Mouse (Mus musculus): ENCODE data around the gene Dnajb2.

Gene Dnajb2

DNA sequence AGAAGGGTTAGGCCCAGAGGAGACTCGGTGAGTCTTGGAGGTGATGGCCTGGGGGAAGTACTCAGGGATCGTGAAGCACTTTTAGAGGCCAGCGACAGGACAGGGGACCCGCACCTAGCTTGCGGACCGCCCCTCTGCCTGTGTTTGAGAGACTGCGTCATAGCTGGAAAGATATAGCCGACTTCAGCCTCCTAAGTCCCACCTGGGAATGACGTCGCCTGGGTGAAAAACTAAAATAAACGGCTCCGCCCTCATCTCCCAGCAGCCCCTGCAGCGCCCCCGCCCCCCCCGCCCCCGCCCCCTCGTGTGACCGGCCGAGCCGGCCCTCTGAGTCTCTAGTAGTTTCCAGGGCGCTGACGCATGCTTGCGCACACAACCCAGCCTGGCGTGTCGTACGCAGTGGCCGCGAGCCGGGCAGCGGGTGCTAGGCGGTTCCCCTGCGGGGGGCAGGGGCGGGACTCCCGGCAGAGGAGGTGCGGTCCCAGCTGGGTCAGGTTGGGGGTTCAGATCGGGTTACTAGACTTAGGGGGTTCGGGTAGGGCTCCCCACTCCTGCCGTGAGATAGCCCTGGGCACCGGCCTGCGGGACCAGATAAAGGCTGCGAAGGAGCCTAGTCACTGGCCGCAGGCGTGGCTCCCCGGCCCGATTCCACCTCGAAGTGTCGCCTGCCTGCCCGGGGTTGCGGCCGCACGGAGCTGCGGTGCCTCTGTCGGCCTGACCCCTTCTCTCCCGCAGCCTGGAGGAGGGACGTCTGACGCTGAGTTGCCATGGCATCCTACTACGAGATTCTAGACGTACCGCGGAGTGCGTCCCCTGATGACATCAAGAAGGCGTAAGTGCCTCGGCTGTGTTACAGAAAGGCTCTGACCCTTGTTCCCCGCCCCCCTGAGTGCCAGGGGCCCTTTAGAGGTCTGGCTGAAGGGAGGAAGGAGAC lies at the start of gene Dnajb2:
Dnajb2 (plus strand) TSS at position 290 of the 934 bp plus-strand sequence.
- DNase-seq (ENCODE audit: low spot score in 2 of 2), result peak in 1 of 2 experiments; percentile 70

DNA sequence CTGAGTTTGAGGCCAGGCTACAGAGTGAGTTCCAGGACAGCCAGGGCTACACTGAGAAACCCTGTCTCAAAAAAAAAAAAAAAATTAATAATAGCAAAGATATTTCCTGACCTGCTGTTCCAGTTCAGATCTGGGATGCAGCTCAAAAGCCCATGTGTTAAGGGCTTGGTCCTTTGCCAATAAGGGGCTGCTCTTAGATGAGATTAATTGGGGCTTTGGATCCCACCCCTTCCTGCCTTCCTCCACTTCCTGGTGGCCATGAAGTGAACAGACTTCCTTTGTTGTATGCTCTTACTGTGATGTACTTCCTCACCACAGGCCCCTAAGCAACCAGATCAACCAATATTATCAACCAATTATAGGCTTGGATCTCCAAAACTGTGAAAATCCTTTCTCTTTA lies 49.1 kb upstream of the Dnajb2 start:
- no peak for DNase-seq (ENCODE audit: low spot score in 2 of 2)

DNA sequence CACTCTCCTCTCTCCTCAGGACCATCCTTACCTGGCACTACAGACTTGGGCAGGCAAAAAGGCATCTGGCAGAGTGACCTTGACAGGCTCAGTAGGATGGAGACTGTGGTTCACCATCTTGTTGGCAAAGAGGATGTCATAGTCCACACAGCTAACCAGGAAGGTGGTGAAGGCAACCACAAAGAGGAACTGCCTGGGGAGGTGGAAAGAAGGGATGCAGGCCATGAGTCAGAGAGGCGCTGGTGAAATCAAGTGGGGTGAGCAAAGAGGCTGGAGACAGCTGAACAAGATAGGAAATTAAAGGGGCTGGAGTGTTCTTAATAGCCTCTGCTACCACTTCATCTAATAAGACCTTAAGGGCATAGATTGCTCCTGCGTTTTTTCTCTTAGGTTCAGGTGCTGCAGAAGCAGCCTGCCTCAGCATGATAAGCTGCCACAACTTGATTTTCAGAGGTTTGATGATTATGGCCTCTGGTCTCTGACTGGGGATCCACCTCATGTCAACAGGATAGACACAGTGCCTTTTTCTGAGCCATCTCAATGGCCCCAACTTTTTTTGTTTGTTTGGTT lies 48.2 kb upstream of the Dnajb2 start:
- DNase-seq (ENCODE audit: low spot score in 2 of 2), result no peak

DNA sequence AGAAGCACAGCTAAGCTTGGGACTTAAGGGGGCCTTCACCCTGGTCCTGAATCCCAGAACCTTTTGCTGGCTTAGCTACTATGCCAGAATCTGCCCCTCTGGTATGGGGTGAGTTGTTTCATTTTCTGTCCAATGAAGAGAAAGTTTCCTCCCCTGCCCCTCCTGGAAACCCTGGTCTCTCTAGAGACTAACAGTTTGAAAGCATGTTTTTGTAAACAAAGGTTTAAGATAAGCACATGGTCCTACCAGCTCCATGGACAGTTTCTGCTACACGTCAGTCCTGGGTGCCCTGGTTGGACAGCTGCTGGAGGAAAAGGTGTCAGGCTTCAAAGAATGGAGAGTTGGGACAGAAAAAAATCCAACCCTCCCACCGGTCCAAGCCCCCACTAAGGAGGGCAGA lies 45.6 kb upstream of the Dnajb2 start:
- DNase-seq (ENCODE audit: low spot score in 2 of 2), result no peak

DNA sequence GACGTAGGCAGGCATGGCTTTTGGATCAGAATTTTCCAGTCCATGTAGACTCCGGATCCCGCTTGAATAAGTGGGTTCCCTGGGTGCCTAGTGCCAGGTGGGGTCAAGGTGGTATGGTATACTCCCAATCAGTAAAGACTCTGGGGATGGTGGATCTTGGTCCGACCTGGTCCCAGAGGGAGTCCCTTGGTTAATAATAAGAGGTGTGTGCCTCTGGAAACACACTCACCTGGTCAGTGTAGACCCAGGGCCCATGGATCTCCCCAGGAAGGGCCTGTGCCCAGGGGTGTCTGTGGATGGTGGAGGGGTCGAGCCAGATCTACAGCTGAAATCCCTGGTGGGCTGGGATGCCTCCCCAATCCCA lies 45.0 kb upstream of the Dnajb2 start:
- DNase-seq (ENCODE audit: low spot score in 2 of 2), result no peak

DNA sequence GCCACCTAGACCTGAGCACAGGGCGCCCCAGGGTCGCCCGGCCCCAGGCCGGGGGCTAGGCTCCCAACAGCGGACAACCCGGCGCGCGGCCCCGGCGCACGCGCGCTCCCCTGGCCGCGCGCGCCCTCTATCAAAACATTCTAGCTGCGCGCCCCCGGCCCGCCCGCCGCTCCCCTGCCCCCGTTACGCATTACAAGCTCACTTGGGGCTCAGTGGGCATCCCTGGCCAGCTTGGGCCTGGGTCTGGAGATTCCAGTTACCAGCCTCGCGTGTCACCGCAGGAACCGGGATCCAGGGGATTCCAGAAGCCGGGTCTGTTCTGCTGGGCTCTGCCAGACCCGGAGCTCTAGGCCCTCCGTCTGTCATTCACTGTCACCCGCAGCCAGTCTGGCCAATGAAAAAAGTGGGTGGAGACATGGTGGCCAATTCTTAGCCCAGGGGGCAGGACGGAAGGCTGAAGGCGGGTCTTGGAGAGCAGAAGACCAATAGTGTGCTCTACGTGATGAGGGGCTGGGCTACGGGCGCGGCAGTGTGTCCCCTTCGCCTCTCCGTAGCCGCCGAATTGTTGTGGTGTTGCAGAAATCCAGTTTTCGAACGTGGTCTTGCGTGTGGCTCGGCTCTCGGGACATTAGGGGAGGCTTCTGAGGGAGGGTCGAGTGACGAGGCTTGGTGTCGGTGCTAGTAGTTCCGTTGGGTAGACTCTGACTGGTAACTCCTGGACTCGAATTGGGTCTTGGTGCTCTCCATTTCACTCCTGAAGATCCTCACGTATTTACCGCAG lies 44.4 kb upstream of the Dnajb2 start, which contains the start of the genes Ankzf1 and Atg9a:
Ankzf1 (plus strand) TSS at position 530 of the 781 bp plus-strand sequence.
Atg9a (minus strand) TSS at position 575 of the 781 bp plus-strand sequence.
- DNase-seq (ENCODE audit: low spot score in 2 of 2), result peak; percentile 77 to 88

DNA sequence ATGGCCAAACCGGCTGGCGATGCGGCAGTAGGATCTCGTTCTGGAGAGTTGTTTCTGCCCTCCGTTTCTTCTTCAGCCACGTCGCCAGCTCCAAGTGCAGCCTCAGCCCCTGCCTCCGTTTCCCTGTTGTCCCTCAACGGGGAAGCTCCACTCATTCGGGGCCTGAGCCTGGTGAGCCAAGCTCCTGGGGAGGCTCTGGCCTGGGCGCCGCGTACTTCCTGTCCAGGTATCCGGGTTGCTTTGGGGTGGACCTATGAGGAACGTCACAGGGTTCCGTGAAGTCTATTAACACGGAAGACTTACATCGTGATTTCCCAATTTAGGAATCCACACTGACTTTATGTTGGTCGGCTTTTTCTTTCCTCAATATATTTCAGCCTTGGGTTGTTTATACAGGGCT lies 43.8 kb upstream of the Dnajb2 start:
- DNase-seq (ENCODE audit: low spot score in 2 of 2), result no peak

DNA sequence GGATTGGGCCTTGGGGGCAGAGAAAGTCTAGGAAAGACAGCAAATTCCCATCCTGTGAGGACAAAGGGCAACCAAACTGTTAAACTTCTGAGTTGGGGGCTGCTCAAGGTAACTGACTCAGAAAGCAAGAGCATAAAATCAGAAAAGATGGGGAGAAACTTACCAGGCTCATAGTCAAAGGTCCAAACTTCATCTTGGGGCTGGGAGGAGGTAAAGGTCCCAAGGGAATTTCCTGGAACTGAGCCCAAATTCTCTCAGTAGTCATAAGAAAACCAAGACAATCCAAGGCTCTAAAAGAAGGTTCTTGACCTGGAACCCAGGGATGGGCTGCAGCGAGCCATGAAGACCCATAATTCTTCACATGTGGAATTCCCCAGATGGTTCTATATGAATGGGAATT lies 35.0 kb upstream of the Dnajb2 start:
- DNase-seq (ENCODE audit: low spot score in 2 of 2), result no peak

DNA sequence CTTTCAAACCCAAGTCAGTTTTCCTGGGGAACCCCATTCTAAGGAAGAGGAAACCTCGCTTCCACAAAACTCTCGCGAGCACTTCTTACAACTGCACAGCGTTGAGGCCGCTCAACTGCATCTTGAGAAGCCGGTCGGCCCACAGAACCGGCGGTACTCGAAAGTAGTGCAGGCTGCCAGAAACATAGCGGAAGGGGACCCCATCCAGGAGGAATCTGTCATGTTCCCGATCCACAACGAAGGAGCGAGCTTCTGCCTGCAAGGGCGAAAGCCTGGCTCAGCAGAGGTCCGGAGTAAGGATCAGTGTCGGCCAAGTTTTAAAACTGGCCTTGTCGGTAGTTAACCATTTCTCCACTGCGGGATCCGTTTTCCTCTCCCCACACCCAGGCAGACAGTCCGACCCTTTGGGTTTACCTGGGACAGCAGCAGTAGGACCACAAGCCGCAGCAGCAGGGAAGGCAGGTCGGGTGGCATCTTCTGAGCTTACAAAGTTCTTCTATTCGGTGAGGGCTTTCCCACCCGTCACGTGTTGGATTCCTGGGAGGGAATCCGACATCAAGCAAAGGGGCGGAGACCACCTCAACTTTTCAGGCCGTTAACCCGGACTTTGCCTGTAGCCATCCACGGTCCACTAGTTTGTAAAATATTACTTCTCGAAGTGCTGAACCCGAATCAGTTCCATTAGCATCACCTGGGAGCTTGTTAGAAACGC lies 27.1 kb upstream of the Dnajb2 start:
- DNase-seq (ENCODE audit: low spot score in 2 of 2), result no peak

DNA sequence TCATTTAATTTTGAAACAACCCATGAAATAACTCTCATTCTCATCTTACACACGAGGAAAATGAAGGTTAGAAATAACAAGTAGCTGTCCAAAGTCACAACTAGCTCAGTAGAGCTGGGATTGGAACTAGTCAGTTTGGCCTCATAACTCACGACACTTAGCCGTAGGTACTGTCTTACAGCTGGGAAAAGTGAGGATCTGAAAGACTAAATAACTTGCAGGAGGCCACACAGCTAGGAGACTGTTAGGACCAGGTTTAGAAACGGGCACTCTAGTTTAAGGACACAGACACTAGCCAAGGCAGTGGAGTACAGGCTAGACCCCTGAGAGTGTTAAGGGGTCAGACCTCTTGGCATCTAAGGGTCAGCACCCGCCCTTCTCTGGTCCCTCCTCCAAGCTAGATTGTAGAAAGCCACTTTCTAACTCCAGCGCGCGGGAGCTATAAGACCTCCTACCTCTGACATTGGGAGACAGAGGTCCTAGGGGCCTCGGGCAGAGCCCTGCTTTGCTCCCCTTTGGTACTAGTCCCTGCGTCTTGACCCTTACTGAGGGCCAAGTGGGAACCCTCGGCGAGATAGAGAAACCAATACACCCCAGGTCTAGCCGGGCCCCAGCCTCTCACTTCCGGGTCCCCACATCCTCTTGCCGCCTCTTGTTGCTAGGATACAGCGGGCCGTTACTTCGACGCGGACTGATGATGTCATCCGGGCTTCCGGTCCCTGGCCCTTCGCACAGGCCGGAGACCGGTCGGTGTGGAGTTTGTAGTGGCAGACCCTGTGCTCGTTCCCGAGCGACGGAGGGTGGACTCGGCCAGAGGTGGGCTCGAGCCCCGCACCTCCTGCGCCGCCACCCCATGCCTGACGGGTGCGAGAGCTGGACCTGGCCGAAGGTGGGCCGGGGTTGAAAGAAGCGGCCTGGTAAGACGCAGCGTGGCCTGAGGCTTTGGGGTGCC lies 25.8 kb upstream of the Dnajb2 start, which contains the start of the genes Glb1l and Stk16:
Glb1l (minus strand) TSS at position 678 of the 952 bp plus-strand sequence.
Stk16 (plus strand) TSS at position 703 of the 952 bp plus-strand sequence.
- DNase-seq (ENCODE audit: low spot score in 2 of 2), result peak; percentile 93 to 95

DNA sequence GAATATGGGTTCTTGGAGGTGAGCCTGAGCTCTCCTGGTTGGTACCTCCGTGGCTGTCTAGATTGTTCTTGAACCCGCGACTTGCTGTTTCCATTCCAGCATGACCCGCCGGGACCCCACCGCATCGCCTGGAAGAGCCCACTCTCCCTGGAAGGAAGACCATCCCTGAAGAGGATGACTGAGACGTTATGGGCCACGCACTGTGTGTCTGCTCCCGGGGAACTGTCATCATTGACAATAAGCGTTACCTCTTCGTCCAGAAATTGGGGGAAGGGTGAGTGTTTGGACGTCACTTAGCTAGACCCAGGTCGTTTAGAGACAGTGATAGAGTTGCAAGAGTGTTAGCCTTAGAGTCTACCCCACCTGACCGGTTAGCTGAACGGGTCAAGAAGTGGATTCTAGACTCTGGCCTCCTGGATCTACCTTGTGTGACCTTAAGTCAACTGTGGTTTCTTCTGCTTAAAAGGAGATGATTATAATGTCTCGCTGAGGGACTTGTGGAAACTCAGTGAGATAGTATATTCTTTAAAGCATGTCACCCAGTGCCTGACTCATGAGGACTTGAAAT lies 25.0 kb upstream of the Dnajb2 start:
- no peak for DNase-seq (ENCODE audit: low spot score in 2 of 2)

DNA sequence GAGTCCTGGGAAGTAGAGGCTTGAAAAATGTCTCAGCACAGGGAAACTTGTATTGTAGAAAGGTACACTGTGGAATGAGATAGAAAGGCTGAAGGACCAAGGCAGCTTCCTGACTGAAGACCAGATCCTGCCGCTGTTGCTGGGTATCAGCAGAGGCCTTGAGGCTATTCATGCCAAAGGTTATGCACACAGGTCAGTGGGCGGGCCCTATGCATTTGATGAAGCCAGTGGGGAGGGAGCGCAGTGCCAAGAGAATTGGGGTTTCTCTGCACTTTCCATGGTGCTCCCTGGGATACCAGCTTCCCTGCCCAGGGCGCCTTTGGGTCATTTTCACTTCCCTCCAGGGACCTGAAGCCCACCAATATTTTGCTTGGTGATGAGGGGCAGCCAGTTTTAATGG lies 23.7 kb upstream of the Dnajb2 start:
- DNase-seq (ENCODE audit: low spot score in 2 of 2), result no peak

DNA sequence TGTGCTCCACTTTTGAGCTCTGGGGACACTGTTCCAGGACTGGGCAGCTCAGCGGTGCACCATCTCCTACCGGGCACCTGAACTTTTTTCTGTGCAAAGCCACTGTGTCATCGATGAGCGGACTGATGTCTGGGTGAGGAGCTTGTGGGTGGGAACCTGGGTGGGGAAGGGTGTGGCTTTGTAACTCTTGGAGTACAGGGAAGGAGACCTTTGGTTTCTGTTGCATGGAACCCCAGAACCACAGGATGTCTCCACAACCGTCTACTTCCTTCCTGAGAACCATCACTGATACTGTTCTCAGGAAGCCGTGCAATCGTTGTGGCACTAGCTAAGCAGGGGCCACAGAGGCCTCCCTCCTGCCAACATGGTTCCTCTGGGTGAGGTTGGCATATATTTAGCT lies 23.1 kb upstream of the Dnajb2 start:
- no peak for DNase-seq (ENCODE audit: low spot score in 2 of 2)

DNA sequence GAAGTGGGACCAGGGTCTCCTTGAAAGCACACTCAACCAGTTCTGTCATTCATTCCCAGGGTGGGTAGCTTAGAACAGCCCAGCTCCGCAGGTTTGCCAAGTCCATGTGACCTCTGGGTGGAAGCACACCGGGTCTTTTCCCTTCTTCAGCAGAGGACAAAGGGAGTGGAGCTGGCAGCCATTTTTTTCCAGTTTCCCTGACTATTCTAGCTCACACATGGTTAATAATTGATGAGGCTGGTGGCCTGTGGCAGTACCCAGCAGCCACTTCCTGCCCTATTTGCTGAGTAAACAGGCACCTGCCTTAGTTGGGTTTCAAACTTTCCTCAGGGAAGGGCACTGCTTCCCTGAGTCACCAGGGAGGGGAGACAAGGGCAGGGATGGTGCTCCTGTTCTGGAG lies 21.8 kb upstream of the Dnajb2 start:
- no peak for DNase-seq (ENCODE audit: low spot score in 2 of 2)

DNA sequence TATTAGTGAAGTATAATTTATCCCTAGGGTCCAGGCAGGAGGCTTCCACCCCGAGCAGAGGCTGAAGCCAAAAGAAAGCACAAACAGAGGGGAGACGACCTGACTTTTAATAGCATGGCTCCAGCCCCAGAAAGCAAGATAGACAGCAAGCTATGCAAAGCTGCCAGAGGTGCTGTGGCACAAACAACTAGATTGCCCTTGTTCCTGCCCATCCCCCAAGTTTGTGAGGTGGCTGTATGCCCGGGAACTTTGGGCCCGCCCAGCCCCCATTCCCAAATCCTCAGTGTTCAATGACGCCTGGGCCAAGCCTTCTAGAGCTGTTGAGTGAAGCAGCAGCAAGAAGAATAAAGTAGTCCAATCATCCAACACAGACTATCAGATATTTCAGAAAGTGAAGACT lies 21.3 kb upstream of the Dnajb2 start:
- DNase-seq (ENCODE audit: low spot score in 2 of 2), result no peak

DNA sequence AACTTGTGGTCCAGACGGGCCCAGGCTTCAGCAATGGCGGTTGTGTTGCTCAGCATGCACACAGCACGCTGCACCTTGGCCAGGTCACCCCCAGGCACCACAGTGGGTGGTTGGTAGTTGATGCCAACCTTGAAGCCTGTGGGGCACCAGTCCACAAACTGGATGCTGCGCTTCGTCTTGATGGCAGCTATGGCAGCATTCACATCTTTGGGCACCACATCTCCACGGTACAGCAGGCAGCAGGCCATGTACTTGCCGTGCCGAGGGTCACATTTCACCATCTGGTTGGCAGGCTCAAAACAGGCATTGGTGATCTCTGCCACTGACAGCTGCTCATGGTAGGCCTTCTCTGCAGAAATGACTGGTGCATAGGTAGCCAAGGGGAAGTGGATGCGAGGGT lies 20.4 kb upstream of the Dnajb2 start:
- no peak for DNase-seq (ENCODE audit: low spot score in 2 of 2)

DNA sequence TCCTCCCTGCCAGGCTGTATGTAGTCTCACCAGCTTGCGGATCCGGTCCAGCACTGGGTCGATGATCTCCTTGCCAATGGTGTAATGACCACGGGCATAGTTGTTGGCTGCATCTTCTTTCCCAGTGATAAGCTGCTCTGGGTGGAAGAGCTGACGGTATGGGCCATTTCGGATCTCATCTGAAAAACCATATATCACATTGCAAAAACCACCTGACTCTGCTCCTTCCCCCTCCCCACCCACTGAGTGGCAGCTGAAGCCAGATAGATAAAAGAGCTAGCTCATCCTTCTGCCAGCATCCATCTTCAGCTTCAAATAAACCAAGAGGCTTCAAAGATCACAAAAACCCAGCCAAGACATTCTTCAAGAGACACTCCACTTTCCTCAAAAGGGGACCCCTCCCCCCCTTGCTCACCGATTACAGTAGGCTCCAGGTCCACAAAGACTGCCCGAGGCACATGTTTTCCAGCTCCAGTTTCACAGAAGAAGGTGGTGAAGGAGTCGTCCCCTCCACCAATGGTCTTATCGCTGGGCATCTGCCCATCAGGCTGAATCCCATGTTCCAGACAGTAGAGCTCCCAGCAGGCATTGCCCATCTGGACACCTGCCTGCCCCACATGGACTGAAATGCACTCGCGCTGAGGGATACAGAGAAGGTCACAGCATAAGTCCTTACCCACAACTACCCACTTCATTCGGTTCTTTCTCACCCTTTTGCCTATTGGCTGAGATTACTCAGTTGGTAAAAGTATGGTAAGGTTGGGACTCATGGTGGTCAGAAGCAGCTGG lies 19.2 kb upstream of the Dnajb2 start:
- DNase-seq (ENCODE audit: low spot score in 2 of 2), result no peak

DNA sequence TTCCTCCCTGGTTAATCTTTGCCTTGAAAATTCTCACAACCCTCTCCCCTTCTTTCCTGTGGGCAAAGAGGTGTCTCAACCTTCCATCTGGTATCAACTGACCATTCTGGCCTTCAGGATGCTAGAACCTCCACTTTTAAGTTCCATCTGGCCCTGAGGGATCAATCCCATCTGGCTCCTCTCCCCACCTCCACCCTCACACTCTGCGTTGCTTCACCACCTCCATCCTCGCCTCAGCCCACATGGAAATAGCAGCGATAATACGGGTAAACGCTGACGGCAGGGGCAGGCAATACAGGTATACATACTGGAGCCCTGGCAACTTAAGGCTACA lies 18.3 kb upstream of the Dnajb2 start:
- DNase-seq (ENCODE audit: low spot score in 2 of 2), result no peak

DNA sequence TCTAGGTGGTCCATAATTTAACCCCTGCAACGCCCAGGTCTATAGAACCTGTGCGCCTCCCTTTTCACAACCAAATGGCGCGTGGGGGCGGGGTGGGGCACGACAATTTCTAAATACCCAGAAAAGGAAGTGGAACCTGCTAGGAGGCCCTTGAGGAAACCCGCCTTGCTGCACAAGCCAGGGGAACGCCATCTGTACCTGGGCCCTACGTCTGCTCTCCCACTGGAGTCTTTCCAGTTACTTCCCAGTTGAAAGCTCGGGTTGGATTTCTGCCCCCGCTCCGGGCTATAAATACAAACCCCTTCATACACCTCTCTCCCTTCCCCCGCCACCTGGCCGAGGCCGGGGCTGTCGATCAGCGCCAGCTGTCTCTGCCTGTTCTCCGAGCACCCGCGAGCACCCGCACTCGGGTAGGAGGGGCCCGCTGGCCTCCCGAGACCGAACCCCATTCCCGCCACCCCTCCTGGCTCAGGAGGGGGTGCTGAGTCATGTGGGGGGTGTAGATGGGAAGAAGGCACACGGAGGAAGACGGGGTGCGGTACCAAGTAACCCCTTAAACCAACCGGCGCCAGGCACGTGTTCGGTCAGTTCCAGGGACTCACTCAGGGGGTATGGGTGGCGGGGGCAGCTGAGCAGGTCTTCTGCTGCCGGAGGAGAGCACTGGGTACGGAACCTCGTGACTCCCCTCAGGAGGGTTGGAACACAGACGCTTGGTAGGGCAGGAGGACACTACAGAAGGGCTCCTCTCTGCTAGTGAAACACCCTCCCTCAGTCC lies 17.8 kb upstream of the Dnajb2 start:
- no peak for DNase-seq (ENCODE audit: low spot score in 2 of 2)
